Mouse (Mus musculus): ENCODE data around the gene Inpp5e.
A peak's percentile ranks its signal among the peaks of the same experiment; 100 is the strongest.
"Not testable (repeated sequence)": the region's sequence is repeated elsewhere in the genome, so short reads cannot be mapped to it uniquely, and the experiment has no call there.

Gene Inpp5e

DNA sequence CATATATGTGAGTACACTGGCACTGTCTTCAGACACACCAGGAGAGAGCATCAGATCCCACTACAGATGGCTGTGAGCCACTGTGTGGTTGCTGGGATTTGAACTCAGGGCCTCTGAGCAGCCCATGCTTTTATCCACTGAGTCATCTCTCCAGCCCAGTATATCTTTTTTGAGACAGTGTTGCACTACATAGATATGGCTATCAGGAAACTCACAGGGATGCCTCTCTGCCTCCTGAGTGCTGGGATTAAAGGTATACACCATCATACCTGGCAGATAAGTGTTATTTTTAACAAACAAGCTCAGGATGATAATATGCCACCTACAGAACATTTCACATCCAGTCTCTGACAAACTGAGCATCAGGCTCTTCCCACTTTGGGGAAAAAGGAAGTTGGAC lies 8.1 kb upstream of the Inpp5e start:
- DNase-seq, result no peak

DNA sequence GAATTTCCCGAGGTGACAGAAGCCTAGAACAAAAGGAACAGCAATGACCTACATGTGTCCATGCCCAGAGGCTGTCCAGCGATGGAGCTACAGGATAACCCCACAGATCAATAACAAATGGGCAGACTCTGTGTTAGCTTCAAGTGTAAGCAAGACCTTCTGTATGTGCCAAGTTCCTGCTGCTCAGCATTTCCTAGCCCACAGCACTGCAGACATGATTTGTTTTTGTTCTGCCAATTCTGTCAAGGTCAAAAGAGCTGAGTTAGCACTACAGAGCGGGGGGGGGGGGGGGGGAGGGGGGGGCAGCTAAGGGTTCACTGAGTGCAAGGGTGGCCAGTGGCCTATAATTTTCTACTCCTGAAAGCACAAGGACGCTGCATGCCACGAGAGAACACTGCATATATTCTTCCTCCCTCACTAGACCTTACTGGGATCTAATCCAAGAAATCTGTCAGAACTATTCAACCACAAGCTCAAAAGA lies 2.0 kb upstream of the Inpp5e start:
- no peak for DNase-seq

DNA sequence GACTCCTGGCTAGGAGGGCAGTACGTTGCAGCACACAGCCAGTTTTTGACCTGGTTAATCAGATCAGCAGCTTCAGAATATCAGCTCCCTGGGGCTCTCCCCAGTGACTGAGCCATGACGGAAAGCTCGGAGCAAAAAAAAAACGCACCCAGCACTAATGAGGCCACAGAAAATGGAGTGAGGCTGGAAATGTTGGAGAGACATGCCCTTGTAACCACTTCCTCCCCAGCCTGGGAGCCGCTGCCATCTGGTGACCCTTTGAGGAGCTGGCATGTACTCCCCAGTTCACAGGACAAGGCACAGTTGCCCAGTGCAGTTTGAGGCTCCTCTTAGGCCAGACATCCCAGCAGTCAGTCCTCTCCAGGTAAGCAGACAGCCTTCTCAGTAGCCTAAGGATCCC lies 1.1 kb upstream of the Inpp5e start:
- DNase-seq, result no peak

GRCm38 (mm10) chr2:26409362-26409761 lies 359 bp upstream of the Inpp5e start:
- no peak for DNase-seq

DNA sequence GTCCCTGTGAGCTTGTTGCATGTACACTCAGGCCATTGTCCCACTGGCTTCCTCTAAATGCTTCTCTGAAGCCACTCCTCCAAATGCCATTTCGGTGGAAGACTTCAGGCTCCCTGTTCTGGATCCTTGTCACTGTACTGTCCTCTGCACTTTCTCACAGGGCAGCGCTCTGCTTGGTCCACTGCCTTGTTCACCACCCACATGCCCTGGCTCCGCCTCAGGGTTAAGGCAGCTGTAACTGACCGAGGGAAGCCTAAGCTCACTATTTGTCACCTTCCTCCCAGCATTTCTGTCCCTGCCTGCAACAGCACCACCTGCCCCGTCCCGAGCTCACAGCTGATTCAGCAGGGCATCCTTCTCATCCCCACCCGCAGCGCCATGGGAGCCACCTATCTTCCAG lies 5.7 kb downstream of the Inpp5e start:
- DNase-seq, result no peak

DNA sequence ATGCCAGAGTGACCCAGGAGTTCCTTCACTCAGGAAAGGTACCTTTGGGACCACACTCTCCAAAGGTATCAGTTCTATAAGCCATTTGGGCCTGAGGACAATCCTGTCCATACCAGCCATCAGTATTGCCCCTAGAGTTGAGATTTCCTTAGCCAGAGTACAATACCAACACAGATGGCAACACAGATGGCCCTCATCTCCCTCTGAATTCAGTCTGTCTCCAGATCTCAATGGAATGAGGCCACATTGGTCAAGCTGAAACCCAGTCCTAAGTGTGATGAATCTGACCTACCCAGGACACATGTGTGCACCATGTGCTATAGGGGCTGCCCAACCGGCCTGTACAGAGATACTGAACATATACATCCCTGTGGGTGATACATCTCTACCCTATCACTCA lies 6.7 kb downstream of the Inpp5e start:
- DNase-seq, result no peak

DNA sequence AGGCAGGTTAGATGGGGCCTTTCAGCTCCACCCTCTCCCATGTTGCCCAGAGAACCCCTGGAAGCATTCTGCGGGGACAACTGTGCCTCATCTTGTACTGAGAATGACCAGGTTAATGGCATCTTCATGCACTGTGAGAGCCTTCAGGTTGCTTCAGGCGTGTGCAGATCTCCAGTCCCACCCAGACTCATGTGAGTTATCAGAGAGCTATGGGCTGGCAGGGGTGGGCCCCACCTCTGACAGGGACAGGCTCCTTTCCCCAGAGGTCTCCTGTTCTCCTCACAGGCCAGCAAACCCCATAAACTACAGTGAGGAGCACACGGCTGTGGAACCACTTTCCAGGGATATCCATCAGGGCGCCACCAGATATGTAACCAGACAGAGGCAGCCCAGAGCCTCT lies 8.0 kb downstream of the Inpp5e start:
- no peak for DNase-seq

DNA sequence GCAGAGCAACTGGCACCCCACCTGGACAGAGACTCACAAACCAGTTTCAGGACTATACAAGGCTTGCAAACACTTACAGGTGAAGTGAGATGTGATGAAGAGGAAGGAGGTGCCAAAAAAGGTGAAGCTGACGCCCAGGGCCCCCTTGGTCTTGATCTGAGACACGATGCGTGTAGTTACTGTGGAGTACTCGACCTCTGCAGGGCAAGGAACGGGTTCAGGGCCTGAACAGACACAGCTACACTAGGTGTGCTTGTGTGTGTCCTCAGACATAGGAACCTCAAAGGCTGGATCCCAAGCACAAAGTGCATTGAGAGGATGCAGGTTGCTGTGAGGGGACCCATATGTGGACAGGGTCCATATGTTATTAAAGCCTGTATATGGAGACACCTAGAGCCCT lies 8.7 kb downstream of the Inpp5e start:
- no peak for DNase-seq

DNA sequence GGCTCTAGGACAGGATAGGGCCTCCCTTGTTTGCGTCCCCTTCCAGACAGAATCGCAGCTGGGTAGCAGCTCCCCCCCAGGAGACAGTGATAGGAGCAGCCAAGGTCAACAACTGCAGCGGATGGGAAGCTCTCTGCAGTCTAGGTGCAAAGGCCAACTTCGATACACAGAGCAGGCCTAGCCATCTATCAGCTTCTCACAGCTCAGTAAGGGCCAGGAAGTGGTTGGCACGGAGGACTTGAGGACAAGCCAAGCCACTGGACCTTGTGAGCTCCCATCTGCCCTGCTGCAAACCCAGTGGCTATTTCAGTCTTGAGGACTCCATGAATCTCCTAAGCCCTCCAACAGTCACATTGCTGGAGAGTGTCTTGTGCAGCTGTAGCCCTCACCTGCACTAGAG lies 9.4 kb downstream of the Inpp5e start:
- no peak for DNase-seq

DNA sequence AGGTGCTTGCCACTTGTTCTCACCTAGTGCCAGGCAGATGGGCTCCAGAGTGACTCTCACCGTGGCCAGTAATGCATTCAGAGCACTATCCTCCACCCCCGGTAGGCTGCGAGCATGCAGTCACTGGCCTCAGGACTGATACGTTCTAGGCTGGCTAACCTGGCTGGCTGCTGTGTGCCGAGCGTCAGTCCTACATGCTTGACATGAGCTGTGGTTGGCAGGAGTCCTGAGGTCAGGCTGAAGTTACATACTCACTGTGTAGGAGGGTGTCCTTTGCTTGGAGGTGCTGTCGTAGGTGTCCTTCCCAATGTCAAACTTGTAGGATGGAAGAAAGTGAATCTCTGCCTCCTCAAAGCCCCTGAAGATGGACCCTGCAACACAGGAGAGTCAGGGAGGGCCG lies 10.0 kb downstream of the Inpp5e start:
- no peak for DNase-seq

DNA sequence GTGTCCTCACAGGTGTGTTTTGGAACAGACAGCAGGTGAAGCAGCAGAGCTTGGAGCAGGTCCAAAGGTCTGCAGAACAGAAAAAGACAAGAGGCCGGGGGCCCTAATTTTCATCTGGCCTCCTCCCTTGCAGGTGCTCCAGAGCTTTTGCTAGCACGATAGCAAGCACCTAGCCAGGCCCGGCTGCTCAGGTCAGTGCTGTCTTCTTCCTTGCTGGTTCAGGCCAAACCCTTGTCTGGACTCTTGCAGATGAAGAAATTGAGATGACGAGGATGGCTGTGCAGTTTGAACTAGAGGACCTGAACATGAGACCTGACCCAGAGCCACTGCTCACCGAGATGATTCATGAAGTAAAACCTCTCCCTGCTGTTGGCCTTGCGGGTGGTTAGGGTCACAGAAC lies 17.4 kb downstream of the Inpp5e start:
- no peak for DNase-seq

DNA sequence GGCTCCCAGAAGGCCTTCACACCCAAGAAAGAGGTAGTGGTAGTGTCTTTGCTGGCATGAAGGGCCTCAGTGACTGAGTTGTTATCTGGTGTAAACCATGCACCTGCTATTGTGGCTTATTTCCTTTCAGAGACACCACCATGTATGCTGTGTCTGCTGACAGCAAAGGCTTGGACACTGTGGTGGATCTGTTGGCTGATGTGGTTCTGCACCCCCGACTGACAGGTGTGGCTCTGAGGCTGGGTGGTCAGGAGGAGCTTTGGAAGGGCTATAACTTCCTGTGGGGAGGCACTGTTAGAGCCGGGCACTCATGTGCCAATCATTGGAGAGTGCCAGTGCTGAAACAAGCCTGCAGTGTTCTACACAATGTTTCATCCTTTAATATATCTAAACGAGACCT lies 18.0 kb downstream of the Inpp5e start:
- no peak for DNase-seq

- peak; percentile 89 for DNase-seq
Measured at GRCm38 (mm10) chr2:26389154-26389690, 19.8 kb downstream of the Inpp5e start, which contains the start of the genes Entr1 and Pmpca. Entr1 (minus strand) TSS chr2:26389316. Pmpca (plus strand) TSS chr2:26389339.

GRCm38 (mm10) chr2:26388682-26389153 lies 20.3 kb downstream of the Inpp5e start:
- DNase-seq, result no peak

- no peak for DNase-seq
Measured at GRCm38 (mm10) chr2:26387713-26388112, 21.3 kb downstream of the Inpp5e start.

DNA sequence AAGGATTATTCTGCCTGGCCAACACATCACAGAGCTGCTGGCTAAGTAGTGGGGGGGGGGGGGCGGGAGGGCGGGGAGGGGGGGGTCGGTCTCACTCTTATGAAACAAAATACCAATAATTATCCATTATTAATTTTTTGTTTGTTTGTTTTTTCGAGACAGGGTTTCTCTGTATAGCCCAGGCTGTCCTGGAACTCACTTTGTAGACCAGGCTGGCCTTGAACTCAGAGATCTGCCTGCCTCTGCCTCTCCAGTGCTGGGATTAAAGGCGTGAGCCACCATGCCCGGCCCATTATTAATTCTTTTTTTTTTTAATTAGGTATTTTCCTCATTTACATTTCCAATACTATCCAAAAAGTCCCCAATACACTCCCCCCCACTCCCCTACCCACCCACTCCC lies 28.1 kb downstream of the Inpp5e start:
- not testable (repeated sequence) for DNase-seq

DNA sequence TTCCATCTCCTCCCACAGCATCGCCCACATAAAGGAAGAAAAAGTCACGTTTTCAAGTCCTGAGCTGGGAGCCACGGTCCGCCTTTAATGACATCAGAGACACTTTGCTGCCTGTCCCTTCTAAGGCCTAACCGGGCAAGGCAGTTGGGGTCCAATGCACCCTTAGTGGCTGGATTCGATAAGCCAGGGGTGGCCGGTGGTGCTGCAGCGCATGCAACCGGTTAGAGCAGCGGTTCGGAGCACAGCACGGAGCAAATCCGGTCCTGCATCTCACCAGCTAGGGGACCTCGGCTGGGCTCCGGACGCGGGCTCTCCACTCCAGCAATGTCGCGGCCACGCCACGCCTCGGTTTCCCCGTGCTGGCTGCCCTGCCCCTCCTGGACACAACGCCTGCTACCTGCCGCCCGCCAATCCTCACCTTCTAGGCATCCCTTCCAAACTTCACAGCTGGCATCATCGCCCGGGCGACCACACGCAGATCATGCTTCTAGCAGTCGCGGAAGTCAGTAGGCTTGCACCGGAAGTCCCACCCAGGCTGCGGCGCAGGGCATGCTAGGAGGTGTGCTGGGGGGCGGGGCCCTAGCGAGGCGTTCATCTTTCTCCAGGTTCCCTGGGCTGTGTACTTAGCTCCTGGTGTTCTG lies 28.8 kb downstream of the Inpp5e start, which contains the start of gene Snapc4:
Gene Snapc4 (minus strand): TSS at position 523 of the 641 bp plus-strand sequence.
- peak; percentile 84 for DNase-seq

DNA sequence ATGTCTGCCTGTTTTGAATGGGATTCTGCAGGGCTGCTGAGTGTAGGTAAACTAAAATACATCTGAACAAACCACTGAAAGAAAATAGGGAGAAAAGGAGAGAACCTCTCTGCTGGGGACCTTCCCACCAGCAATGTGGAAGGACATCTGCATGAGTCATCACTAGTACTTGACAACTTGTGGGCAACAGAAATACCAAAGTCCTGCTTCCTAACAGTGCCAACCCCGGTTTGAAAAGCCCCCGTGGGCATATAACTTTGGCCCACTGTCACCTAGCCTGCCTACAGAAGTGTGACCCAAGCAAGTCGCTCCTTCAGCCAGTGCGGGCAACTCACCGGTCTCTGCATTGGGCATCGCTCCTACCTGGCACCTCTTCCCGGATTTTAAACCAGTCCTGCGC lies 36.6 kb downstream of the Inpp5e start:
- DNase-seq, result no peak

- no peak for DNase-seq
Measured at GRCm38 (mm10) chr2:26368572-26368971, 40.4 kb downstream of the Inpp5e start.

DNA sequence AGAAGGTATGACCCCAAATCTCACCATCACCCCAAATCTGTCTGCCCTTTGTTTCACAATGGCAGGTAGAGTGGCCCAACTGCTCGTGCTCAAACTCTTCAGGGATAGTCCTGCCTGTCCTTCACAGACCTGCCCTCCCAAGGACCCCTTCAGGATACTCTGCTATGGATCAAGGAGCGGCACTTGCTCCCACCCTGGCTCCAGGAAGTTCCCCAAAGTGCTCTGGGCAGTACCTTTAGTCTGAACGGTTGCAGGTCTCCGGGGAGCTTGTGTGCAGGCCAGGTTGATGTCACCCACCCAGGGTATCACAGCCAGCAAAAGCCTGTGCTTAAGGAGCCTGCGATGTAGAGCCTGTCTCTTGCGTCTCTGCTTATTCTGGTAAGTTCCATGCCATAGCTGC lies 41.1 kb downstream of the Inpp5e start:
- DNase-seq, result no peak

DNA sequence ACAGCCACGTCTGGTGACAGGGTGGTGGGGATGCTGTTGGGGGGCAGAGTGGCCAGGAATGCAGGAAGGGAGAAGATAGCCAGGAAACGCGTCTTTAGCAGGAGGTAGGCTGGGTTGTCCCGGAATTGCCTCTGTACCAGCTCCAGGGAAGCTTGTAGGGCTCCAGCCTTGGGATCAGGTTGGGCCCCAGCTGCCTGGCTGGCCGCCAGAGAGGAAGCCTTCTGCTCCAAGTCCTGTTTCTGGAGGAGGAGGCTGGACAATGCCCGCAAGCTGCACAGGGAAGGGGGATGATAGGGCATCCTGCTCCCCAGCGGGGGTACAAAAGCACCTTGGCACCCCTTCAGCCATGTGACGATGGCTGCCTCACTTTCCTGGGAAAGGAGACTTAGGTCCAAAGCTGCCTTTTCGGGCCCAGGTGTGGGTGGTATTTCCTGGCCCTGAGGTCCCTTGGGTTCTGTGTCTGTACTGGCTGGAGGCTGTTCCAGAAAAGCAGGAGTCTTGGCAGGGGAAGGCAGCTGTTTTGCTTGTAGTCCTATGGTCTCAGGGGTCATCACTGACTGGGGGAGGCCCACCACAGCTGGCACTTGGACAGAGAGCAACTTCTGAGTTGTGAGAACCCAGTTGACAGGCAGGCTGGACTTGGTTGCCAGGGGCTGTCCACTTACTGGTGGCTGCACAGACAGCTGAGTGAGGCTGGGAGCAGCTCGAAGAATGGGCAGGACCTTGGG lies 44.1 kb downstream of the Inpp5e start:
- DNase-seq, result no peak

- DNase-seq, result no peak
Measured at GRCm38 (mm10) chr2:26363481-26363880, 45.5 kb downstream of the Inpp5e start.

- DNase-seq, result no peak
Measured at GRCm38 (mm10) chr2:26362991-26363390, 46.0 kb downstream of the Inpp5e start.

- DNase-seq, result no peak
Measured at GRCm38 (mm10) chr2:26360772-26361171, 48.2 kb downstream of the Inpp5e start, which contains the start of gene Card9. Card9 (minus strand) TSS chr2:26360918.

Measured in right cerebral cortex, postnatal 25 days (tissue).